Mouse (Mus musculus) small intestine, adult 2 months (tissue): ENCODE measurements around the gene Nfe2l1.

Experiments used
- CTCF ChIP-seq: fragments of 200-500 bp; IDR thresholded peaks from 2 replicates; pipeline ENCODE4 v1.5.1; 2012; ENCODE audit warnings: low read depth, mild to moderate bottlenecking, control low read depth, inconsistent platforms, low read length, moderate library complexity, mixed read lengths; ENCODE audit not compliant: insufficient replicate concordance, insufficient read length; ENCODE audit errors: extremely low read depth
- POLR2A ChIP-seq: fragments of 200-500 bp; IDR thresholded peaks from 2 replicates; pipeline ENCODE4 v1.6.1; 2012; ENCODE audit warnings: low read depth, mild to moderate bottlenecking, control low read depth, inconsistent platforms, low read length, moderate library complexity

GRCm38 (mm10) chr11:96774536-96774935 lies 55.2 kb downstream of the Nfe2l1 start:
- TF ChIP-seq CTCF: no peak
- TF ChIP-seq POLR2A: no peak
